ENCODE assay signal across 13 mouse cellular contexts in genomic region chr3:27483762-27484161, GRCm38 (mm10).
"Had no signal": no experiment of that assay in that cellular context is flagged by ENCODE, and none has a peak within 500 bp of the region (broad histone marks: within the 10 kb centered on the region; RNA-seq: fewer than 3 reads in every experiment).

No protein-coding gene starts in this region.

- DNase-seq: kidney, adult 18-20 months; kidney, postnatal 10 days; kidney, postnatal 4 days; right cerebral cortex, postnatal 14 days; thymus, adult 18-20 months; thymus, postnatal 14 days had no signal

- H3K4me3 ChIP-seq: intestine, embryonic 15.5 days; layer of hippocampus, adult 2 months; limb, embryonic 10.5 days; liver, embryonic 15.5 days; lung, embryonic 15.5 days; midbrain, embryonic 12.5 days had no signal

- H3K9me3 ChIP-seq: intestine, embryonic 15.5 days; limb, embryonic 10.5 days; liver, embryonic 15.5 days; lung, embryonic 15.5 days; midbrain, embryonic 12.5 days had no signal

- H3K9ac ChIP-seq: intestine, embryonic 15.5 days; liver, embryonic 15.5 days; lung, embryonic 15.5 days; midbrain, embryonic 12.5 days had no signal

- H3K27ac ChIP-seq: intestine, embryonic 15.5 days; layer of hippocampus, adult 2 months; limb, embryonic 10.5 days; liver, embryonic 15.5 days; lung, embryonic 15.5 days; midbrain, embryonic 12.5 days had no signal

- H3K4me1 ChIP-seq: limb, embryonic 10.5 days; liver, embryonic 15.5 days; lung, embryonic 15.5 days; midbrain, embryonic 12.5 days had no signal

- H3K27me3 ChIP-seq: intestine, embryonic 15.5 days; liver, embryonic 15.5 days; lung, embryonic 15.5 days; midbrain, embryonic 12.5 days had no signal

- H3K4me2 ChIP-seq: intestine, embryonic 15.5 days; liver, embryonic 11.5 days; liver, embryonic 15.5 days; lung, embryonic 15.5 days; midbrain, embryonic 12.5 days had no signal

- ATAC-seq: intestine, embryonic 15.5 days had no signal
